Mouse (Mus musculus): ENCODE measurements around the gene Prr23a2. TPM values are rescaled to one million over a fixed set of nuclear protein-coding genes. Genes with fewer than 3 reads are reported as not detected.

The Prr23a2 gene
- polyA plus RNA-seq, 1 experiment from 2014 or later: not detected

- Histone ChIP-seq H3K36me3 (ENCODE audit: control insufficient read depth, insufficient read depth, low read length) (no peaks in the 10 kb centered on the region), H3K4me2 (ENCODE audit: low read depth, low read length) (no peak overlapping the region), H3K4me1 (ENCODE audit: control insufficient read depth, insufficient read depth, low read length) (no peaks in the 10 kb centered on the region), H3K9me3 (ENCODE audit: control insufficient read depth, low read length) (no peaks in the 10 kb centered on the region), H3K27ac (ENCODE audit: low read length) (no peak overlapping the region), H3K9ac (ENCODE audit: low read depth, low read length) (no peak overlapping the region), H3K4me3 (ENCODE audit: low read length) (no peak overlapping the region), H3K27me3 (replicated peaks; ENCODE audit: control insufficient read depth, insufficient read depth, low read length) (no peaks in the 10 kb centered on the region)
- ATAC-seq: no peak
- WGBS: 50% methylated on average over 5 of the region's 5 CpGs
Measured at GRCm38 (mm10) chr9:98829508-98829907, 26.8 kb upstream of the Prr23a2 start.

GRCm38 (mm10) chr9:98837537-98838074 is 18.7 kb upstream of the Prr23a2 start:
- H3K9me3 ChIP-seq (ENCODE audit: control insufficient read depth, low read length): no peaks in the 10 kb centered on the region
- H3K27ac ChIP-seq (ENCODE audit: low read length): no peak overlapping the region
- H3K4me3 ChIP-seq (ENCODE audit: low read length): no peak overlapping the region
- WGBS: 79% methylated on average over 7 of the region's 7 CpGs
- no peak overlapping the region for H3K4me2 ChIP-seq (ENCODE audit: low read depth, low read length)
- ATAC-seq: no peak
- H3K27me3 ChIP-seq (replicated peaks; ENCODE audit: control insufficient read depth, insufficient read depth, low read length): no peaks in the 10 kb centered on the region
- H3K4me1 ChIP-seq (ENCODE audit: control insufficient read depth, insufficient read depth, low read length): no peaks in the 10 kb centered on the region
- H3K9ac ChIP-seq (ENCODE audit: low read depth, low read length): no peak overlapping the region
- H3K36me3 ChIP-seq (ENCODE audit: control insufficient read depth, insufficient read depth, low read length): no peaks in the 10 kb centered on the region

GRCm38 (mm10) chr9:98842117-98842516 is 14.2 kb upstream of the Prr23a2 start, which contains the start of gene Prr23a1:
TSS of gene Prr23a1 (plus strand) at chr9:98842503.
- no peaks in the 10 kb centered on the region for H3K36me3 ChIP-seq (ENCODE audit: control insufficient read depth, insufficient read depth, low read length)
- H3K27ac ChIP-seq (ENCODE audit: low read length): no peak within 1 kb of the TSS
- no peak within 1 kb of the TSS for H3K4me2 ChIP-seq (ENCODE audit: low read depth, low read length)
- no peaks in the 10 kb centered on the region for H3K27me3 ChIP-seq (replicated peaks; ENCODE audit: control insufficient read depth, insufficient read depth, low read length)
- no peak within 1 kb of the TSS for H3K9ac ChIP-seq (ENCODE audit: low read depth, low read length)
- WGBS: 58% methylated on average over 22 of the region's 22 CpGs
- H3K9me3 ChIP-seq (ENCODE audit: control insufficient read depth, low read length): no peaks in the 10 kb centered on the region
- no peaks in the 10 kb centered on the region for H3K4me1 ChIP-seq (ENCODE audit: control insufficient read depth, insufficient read depth, low read length)
- H3K4me3 ChIP-seq (ENCODE audit: low read length): no peak within 1 kb of the TSS
- ATAC-seq: no peak

- no peak for ATAC-seq
- H3K27me3 ChIP-seq (replicated peaks; ENCODE audit: control insufficient read depth, insufficient read depth, low read length): peaks cover 5% of the 10 kb centered on the region; the same call in 1 of the 2 replicates
- H3K36me3 ChIP-seq (ENCODE audit: control insufficient read depth, insufficient read depth, low read length): no peaks in the 10 kb centered on the region
- H3K27ac ChIP-seq (ENCODE audit: low read length): no peak overlapping the region
- H3K9me3 ChIP-seq (ENCODE audit: control insufficient read depth, low read length): no peaks in the 10 kb centered on the region; the same call in 1 of the 2 replicates
- H3K4me1 ChIP-seq (ENCODE audit: control insufficient read depth, insufficient read depth, low read length): no peaks in the 10 kb centered on the region
- WGBS: 72% methylated on average over 3 of the region's 3 CpGs
- no peak overlapping the region for H3K9ac ChIP-seq (ENCODE audit: low read depth, low read length)
- H3K4me3 ChIP-seq (ENCODE audit: low read length): no peak overlapping the region
- no peak overlapping the region for H3K4me2 ChIP-seq (ENCODE audit: low read depth, low read length)
Measured at GRCm38 (mm10) chr9:98863463-98863862, 7.2 kb downstream of the Prr23a2 start.

- Histone ChIP-seq H3K4me3 (ENCODE audit: low read length) (no peak within 1 kb of the TSS), H3K4me1 (ENCODE audit: control insufficient read depth, insufficient read depth, low read length) (no peaks in the 10 kb centered on the region), H3K27me3 (replicated peaks; ENCODE audit: control insufficient read depth, insufficient read depth, low read length) (peaks cover 5% of the 10 kb centered on the region; the same call in 1 of the 2 replicates), H3K27ac (ENCODE audit: low read length) (no peak within 1 kb of the TSS), H3K9ac (ENCODE audit: low read depth, low read length) (no peak within 1 kb of the TSS), H3K36me3 (ENCODE audit: control insufficient read depth, insufficient read depth, low read length) (no peaks in the 10 kb centered on the region), H3K9me3 (ENCODE audit: control insufficient read depth, low read length) (no peaks in the 10 kb centered on the region), H3K4me2 (ENCODE audit: low read depth, low read length) (no peak within 1 kb of the TSS)
- 50% methylated on average over 22 of the region's 22 CpGs for WGBS
- no peak for ATAC-seq
Measured at GRCm38 (mm10) chr9:98864571-98864970, 8.3 kb downstream of the Prr23a2 start, which contains the start of gene Prr23a3. TSS of gene Prr23a3 (plus strand) at chr9:98864767.

- Histone ChIP-seq H3K9me3 (ENCODE audit: control insufficient read depth, low read length) (peaks cover 9% of the 10 kb centered on the region), H3K4me2 (ENCODE audit: low read depth, low read length) (no peak overlapping the region), H3K27me3 (replicated peaks; ENCODE audit: control insufficient read depth, insufficient read depth, low read length) (no peaks in the 10 kb centered on the region), H3K4me3 (ENCODE audit: low read length) (no peak overlapping the region), H3K4me1 (ENCODE audit: control insufficient read depth, insufficient read depth, low read length) (no peaks in the 10 kb centered on the region), H3K36me3 (ENCODE audit: control insufficient read depth, insufficient read depth, low read length) (no peaks in the 10 kb centered on the region), H3K9ac (ENCODE audit: low read depth, low read length) (no peak overlapping the region), H3K27ac (ENCODE audit: low read length) (no peak overlapping the region)
- 83% methylated on average over 1 of the region's 1 CpGs for WGBS
- no peak for ATAC-seq
Measured at GRCm38 (mm10) chr9:98901486-98901885, 45.2 kb downstream of the Prr23a2 start.

GRCm38 (mm10) chr9:98902819-98903218 is 46.5 kb downstream of the Prr23a2 start, which contains the start of gene 7420426K07Rik:
TSS of gene 7420426K07Rik (plus strand) at chr9:98903119.
- no peaks in the 10 kb centered on the region for H3K27me3 ChIP-seq (replicated peaks; ENCODE audit: control insufficient read depth, insufficient read depth, low read length)
- 85% methylated on average over 2 of the region's 2 CpGs for WGBS
- H3K4me2 ChIP-seq (ENCODE audit: low read depth, low read length): no peak within 1 kb of the TSS
- H3K36me3 ChIP-seq (ENCODE audit: control insufficient read depth, insufficient read depth, low read length): no peaks in the 10 kb centered on the region
- H3K4me3 ChIP-seq (ENCODE audit: low read length): no peak within 1 kb of the TSS
- no peak for ATAC-seq
- no peak within 1 kb of the TSS for H3K27ac ChIP-seq (ENCODE audit: low read length)
- H3K9ac ChIP-seq (ENCODE audit: low read depth, low read length): no peak within 1 kb of the TSS
- no peaks in the 10 kb centered on the region for H3K4me1 ChIP-seq (ENCODE audit: control insufficient read depth, insufficient read depth, low read length)
- no peaks in the 10 kb centered on the region for H3K9me3 ChIP-seq (ENCODE audit: control insufficient read depth, low read length)

Other genes starting within 250 kb of the Prr23a2 start
- gene Prr23a1, start 14.0 kb upstream of the Prr23a2 start, polyA plus RNA-seq (2015; fragmentation: Nextera tagmentation; extraction: Ambion mirVana): not detected in 2 replicates
- gene Prr23a3, start 8.3 kb downstream of the Prr23a2 start, polyA plus RNA-seq (2015; fragmentation: Nextera tagmentation; extraction: Ambion mirVana): not detected in 2 replicates
- not detected in 2 replicates for gene 7420426K07Rik, start 46.6 kb downstream of the Prr23a2 start, polyA plus RNA-seq (2015; fragmentation: Nextera tagmentation; extraction: Ambion mirVana)
- not detected in 2 replicates for gene Foxl2, start 98.8 kb downstream of the Prr23a2 start, polyA plus RNA-seq (2015; fragmentation: Nextera tagmentation; extraction: Ambion mirVana)
- 34.5 and 36.9 TPM in 2 replicates for gene Faim, start 129.9 kb downstream of the Prr23a2 start, polyA plus RNA-seq (2015; fragmentation: Nextera tagmentation; extraction: Ambion mirVana)
- 33.1 and 39.2 TPM in 2 replicates for gene Gm1123, start 179.2 kb downstream of the Prr23a2 start, polyA plus RNA-seq (2015; fragmentation: Nextera tagmentation; extraction: Ambion mirVana)

All from intestine, embryonic 16.5 days (tissue).